Mouse (Mus musculus): Measurements from ENCODE around the gene Slc25a10. TPM values are rescaled to one million over a fixed set of nuclear protein-coding genes. Genes with fewer than 3 reads are reported as not detected.

The Slc25a10 gene
- total RNA-seq, 1 experiment = 35.0 TPM

GRCm38 (mm10) chr11:120517147-120517546, 25.5 kb downstream of the Slc25a10 start:
- no peaks in the 10 kb centered on the region for H3K9me3 ChIP-seq (ENCODE audit: control insufficient read depth, insufficient read depth, low read depth, low read length)
- H3K4me1 ChIP-seq (ENCODE audit: control insufficient read depth in 2 of 2, insufficient read depth in 2 of 2, low read length in 2 of 2, poor library complexity in 1 of 2) = peaks cover 0 to 2% of the 10 kb centered on the region in 2 experiments; a peak in 1 of 4 replicates
- no peak overlapping the region for H3K4me3 ChIP-seq (ENCODE audit: insufficient read depth in 1 of 2, low read depth in 1 of 2, low read length in 2 of 2, poor library complexity in 1 of 2, severe bottlenecking in 1 of 2)
- no peaks in the 10 kb centered on the region for H3K36me3 ChIP-seq (ENCODE audit: control insufficient read depth, insufficient read depth, low read length, poor library complexity, severe bottlenecking)
- no peak overlapping the region for H3K9ac ChIP-seq (ENCODE audit: insufficient read depth, low read depth, low read length, poor library complexity, severe bottlenecking)
- TF ChIP-seq MAFK (IDR thresholded peaks at IDR 0.05; ENCODE audit: insufficient read depth, low read depth, low read length) = no peak
- in situ Hi-C loops (cut with MboI; ENCODE audit: low sequenced_read_pairs in 2 of 2, unreplicated experiment in 2 of 2) = no loop called here
- DNase-seq (ENCODE audit: low read depth, low spot score) = no peak
- H3K27ac ChIP-seq (ENCODE audit: insufficient read depth, low read depth, low read length, poor library complexity, severe bottlenecking) = no peak overlapping the region

- no peaks in the 10 kb centered on the region for H3K9me3 ChIP-seq (ENCODE audit: control insufficient read depth, insufficient read depth, low read depth, low read length)
- no peak for TF ChIP-seq CHD2 (IDR thresholded peaks at IDR 0.05; ENCODE audit: low read depth, low read length)
- no peak for TF ChIP-seq MAFK (IDR thresholded peaks at IDR 0.05; ENCODE audit: insufficient read depth, low read depth, low read length)
- TF ChIP-seq ZC3H11A (IDR thresholded peaks at IDR 0.05; ENCODE audit: borderline replicate concordance, low read depth, low read length) = no peak
- TF ChIP-seq ZNF384 (IDR thresholded peaks at IDR 0.05; ENCODE audit: low read depth, low read length) = no peak
- TF ChIP-seq HCFC1 (IDR thresholded peaks at IDR 0.05; ENCODE audit: borderline replicate concordance, insufficient read depth, low read length) = no peak
- H3K27ac ChIP-seq (ENCODE audit: insufficient read depth, low read depth, low read length, poor library complexity, severe bottlenecking) = no peak overlapping the region
- in situ Hi-C loops (cut with MboI; ENCODE audit: low sequenced_read_pairs in 2 of 2, unreplicated experiment in 2 of 2) = no loop called here
- H3K4me1 ChIP-seq (ENCODE audit: control insufficient read depth in 2 of 2, insufficient read depth in 2 of 2, low read length in 2 of 2, poor library complexity in 1 of 2) = peaks cover 0 to 2% of the 10 kb centered on the region in 2 experiments; a peak in 1 of 4 replicates
- no peak for DNase-seq (ENCODE audit: low read depth, low spot score)
- no peak overlapping the region for H3K9ac ChIP-seq (ENCODE audit: insufficient read depth, low read depth, low read length, poor library complexity, severe bottlenecking)
- H3K4me3 ChIP-seq (ENCODE audit: insufficient read depth in 1 of 2, low read depth in 1 of 2, low read length in 2 of 2, poor library complexity in 1 of 2, severe bottlenecking in 1 of 2) = no peak overlapping the region
- no peaks in the 10 kb centered on the region for H3K36me3 ChIP-seq (ENCODE audit: control insufficient read depth, insufficient read depth, low read length, poor library complexity, severe bottlenecking)
These were observed 26.4 kb downstream of the Slc25a10 start for GRCm38 (mm10) chr11:120518027-120518426.

- Histone ChIP-seq H3K9ac (ENCODE audit: insufficient read depth, low read depth, low read length, poor library complexity, severe bottlenecking) (no peak overlapping the region), H3K27ac (ENCODE audit: insufficient read depth, low read depth, low read length, poor library complexity, severe bottlenecking) (no peak overlapping the region), H3K9me3 (ENCODE audit: control insufficient read depth, insufficient read depth, low read depth, low read length) (no peaks in the 10 kb centered on the region), H3K4me3 (ENCODE audit: insufficient read depth in 1 of 2, low read depth in 1 of 2, low read length in 2 of 2, poor library complexity in 1 of 2, severe bottlenecking in 1 of 2) (no peak overlapping the region), H3K36me3 (ENCODE audit: control insufficient read depth, insufficient read depth, low read length, poor library complexity, severe bottlenecking) (no peaks in the 10 kb centered on the region), H3K4me1 (ENCODE audit: control insufficient read depth in 2 of 2, insufficient read depth in 2 of 2, low read length in 2 of 2, poor library complexity in 1 of 2) (peaks cover 0 to 2% of the 10 kb centered on the region in 2 experiments; a peak in 1 of 4 replicates)
- in situ Hi-C loops (cut with MboI; ENCODE audit: low sequenced_read_pairs in 2 of 2, unreplicated experiment in 2 of 2) = no loop called here
- no peak for DNase-seq (ENCODE audit: low read depth, low spot score)
- TF ChIP-seq CHD2 (IDR thresholded peaks at IDR 0.05; ENCODE audit: low read depth, low read length) (no peak), MAFK (IDR thresholded peaks at IDR 0.05; ENCODE audit: insufficient read depth, low read depth, low read length) (no peak), ZC3H11A (IDR thresholded peaks at IDR 0.05; ENCODE audit: borderline replicate concordance, low read depth, low read length) (no peak), HCFC1 (IDR thresholded peaks at IDR 0.05; ENCODE audit: borderline replicate concordance, insufficient read depth, low read length) (no peak), ZNF384 (IDR thresholded peaks at IDR 0.05; ENCODE audit: low read depth, low read length) (no peak)
These were observed 26.9 kb downstream of the Slc25a10 start for GRCm38 (mm10) chr11:120518558-120518957.

GRCm38 (mm10) chr11:120519738-120520137, 28.1 kb downstream of the Slc25a10 start:
- TF ChIP-seq ZNF384 (IDR thresholded peaks at IDR 0.05; ENCODE audit: low read depth, low read length) = no peak
- TF ChIP-seq HCFC1 (IDR thresholded peaks at IDR 0.05; ENCODE audit: borderline replicate concordance, insufficient read depth, low read length) = no peak
- TF ChIP-seq MAFK (IDR thresholded peaks at IDR 0.05; ENCODE audit: insufficient read depth, low read depth, low read length) = no peak
- TF ChIP-seq ZC3H11A (IDR thresholded peaks at IDR 0.05; ENCODE audit: borderline replicate concordance, low read depth, low read length) = no peak
- Histone ChIP-seq H3K27ac (ENCODE audit: insufficient read depth, low read depth, low read length, poor library complexity, severe bottlenecking) (no peak overlapping the region), H3K4me1 (ENCODE audit: control insufficient read depth in 2 of 2, insufficient read depth in 2 of 2, low read length in 2 of 2, poor library complexity in 1 of 2) (peaks cover 0 to 2% of the 10 kb centered on the region in 2 experiments; a peak in 1 of 4 replicates)

GRCm38 (mm10) chr11:120520498-120520897, 28.9 kb downstream of the Slc25a10 start:
- Histone ChIP-seq H3K36me3 (ENCODE audit: control insufficient read depth, insufficient read depth, low read length, poor library complexity, severe bottlenecking) (no peaks in the 10 kb centered on the region), H3K9me3 (ENCODE audit: control insufficient read depth, insufficient read depth, low read depth, low read length) (no peaks in the 10 kb centered on the region), H3K27ac (ENCODE audit: insufficient read depth, low read depth, low read length, poor library complexity, severe bottlenecking) (no peak overlapping the region), H3K4me1 (ENCODE audit: control insufficient read depth in 2 of 2, insufficient read depth in 2 of 2, low read length in 2 of 2, poor library complexity in 1 of 2) (peaks cover 0 to 2% of the 10 kb centered on the region in 2 experiments; a peak in 1 of 4 replicates), H3K4me3 (ENCODE audit: insufficient read depth in 1 of 2, low read depth in 1 of 2, low read length in 2 of 2, poor library complexity in 1 of 2, severe bottlenecking in 1 of 2) (no peak overlapping the region), H3K9ac (ENCODE audit: insufficient read depth, low read depth, low read length, poor library complexity, severe bottlenecking) (no peak overlapping the region)
- no peak for DNase-seq (ENCODE audit: low read depth, low spot score)
- TF ChIP-seq ZNF384 (IDR thresholded peaks at IDR 0.05; ENCODE audit: low read depth, low read length) = no peak
- no peak for TF ChIP-seq MAFK (IDR thresholded peaks at IDR 0.05; ENCODE audit: insufficient read depth, low read depth, low read length)
- no peak for TF ChIP-seq HCFC1 (IDR thresholded peaks at IDR 0.05; ENCODE audit: borderline replicate concordance, insufficient read depth, low read length)
- TF ChIP-seq ZC3H11A (IDR thresholded peaks at IDR 0.05; ENCODE audit: borderline replicate concordance, low read depth, low read length) = no peak
- no peak for TF ChIP-seq CHD2 (IDR thresholded peaks at IDR 0.05; ENCODE audit: low read depth, low read length)
- in situ Hi-C loops (cut with MboI; ENCODE audit: low sequenced_read_pairs in 2 of 2, unreplicated experiment in 2 of 2) = no loop called here

More at GRCm38 (mm10) chr11:120519738-120520137, 28.1 kb downstream of the Slc25a10 start:
- in situ Hi-C loops (cut with MboI; ENCODE audit: low sequenced_read_pairs in 2 of 2, unreplicated experiment in 2 of 2) = no loop called here
- Histone ChIP-seq H3K9ac (ENCODE audit: insufficient read depth, low read depth, low read length, poor library complexity, severe bottlenecking) (no peak overlapping the region), H3K36me3 (ENCODE audit: control insufficient read depth, insufficient read depth, low read length, poor library complexity, severe bottlenecking) (no peaks in the 10 kb centered on the region), H3K4me3 (ENCODE audit: insufficient read depth in 1 of 2, low read depth in 1 of 2, low read length in 2 of 2, poor library complexity in 1 of 2, severe bottlenecking in 1 of 2) (no peak overlapping the region), H3K9me3 (ENCODE audit: control insufficient read depth, insufficient read depth, low read depth, low read length) (no peaks in the 10 kb centered on the region)
- DNase-seq (ENCODE audit: low read depth, low spot score) = no peak

Measured in ES-E14 (cell line).